Mouse (Mus musculus): ENCODE results near the gene Apol9b. TPM values are rescaled to one million over a fixed set of nuclear protein-coding genes. Genes with fewer than 3 reads are reported as not detected.
"Not testable (repeated sequence)": the region's sequence is repeated elsewhere in the genome, so short reads cannot be mapped to it uniquely, and the experiment has no call there.

The Apol9b gene
- under 1 TPM; 0.46 to 0.61 TPM for total RNA-seq (2021)

DNA sequence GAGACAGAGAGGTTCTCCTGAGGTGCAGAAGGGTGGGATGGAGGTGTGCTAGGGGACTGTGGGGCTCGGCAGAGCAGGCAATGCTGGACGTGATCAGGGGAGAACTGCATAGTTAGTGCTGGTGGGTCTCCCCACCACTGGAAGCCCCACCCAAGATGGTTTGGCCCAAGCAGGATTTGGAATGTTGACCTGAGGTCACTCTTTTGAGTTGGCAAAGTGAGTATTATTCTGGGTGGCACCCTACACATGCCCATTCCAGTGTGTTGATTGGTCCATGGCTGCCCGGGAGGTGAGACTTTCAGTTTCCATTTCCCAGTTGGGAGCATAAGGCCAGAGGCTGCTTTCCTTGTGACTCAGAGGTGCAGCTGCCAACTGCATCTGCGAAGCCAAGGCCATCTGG lies at the start of gene Apol9b:
TSS of gene Apol9b (plus strand) at position 301 of the 400 bp plus-strand sequence.
- intact Hi-C loops (cut with DNase I); DNase-seq: not testable (repeated sequence)

GRCm38 (mm10) chr15:77683944-77684343 lies 44.9 kb upstream of the Apol9b start:
- intact Hi-C loops (cut with DNase I), result not testable (repeated sequence)
- DNase-seq, result peak; percentile 33 to 70

- intact Hi-C loops (cut with DNase I), result not testable (repeated sequence)
These were observed 37.1 kb upstream of the Apol9b start for GRCm38 (mm10) chr15:77691532-77692311.

GRCm38 (mm10) chr15:77694687-77695295 lies 34.0 kb upstream of the Apol9b start:
- intact Hi-C loops (cut with DNase I), result not testable (repeated sequence)
- DNase-seq, result peak; percentile 3 to 5

More at GRCm38 (mm10) chr15:77691532-77692311, 37.1 kb upstream of the Apol9b start:
- DNase-seq, result not testable (repeated sequence)

DNA sequence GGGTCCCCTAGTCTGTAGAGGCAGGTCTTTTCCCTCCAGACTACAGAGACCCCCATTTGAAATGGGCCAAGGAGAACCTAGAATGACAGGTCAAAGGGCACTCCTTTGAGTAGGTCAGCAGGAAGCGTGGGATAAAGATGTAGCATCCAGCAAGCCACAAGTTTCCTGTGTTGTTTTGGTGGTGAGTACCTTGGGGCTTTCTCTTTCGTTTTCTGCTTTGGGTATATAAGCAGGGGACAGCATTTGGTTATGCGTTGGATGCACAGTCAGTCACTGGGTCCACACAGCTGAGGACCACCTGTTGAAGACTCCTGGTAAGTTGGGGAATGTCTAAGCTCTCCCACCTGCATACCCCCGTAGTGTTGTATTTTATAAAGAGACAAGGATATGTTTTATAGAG lies 30.2 kb upstream of the Apol9b start, which contains the start of gene Apol7e:
TSS of gene Apol7e (plus strand) at position 202 of the 400 bp plus-strand sequence.
- intact Hi-C loops (cut with DNase I); DNase-seq: not testable (repeated sequence)

DNA sequence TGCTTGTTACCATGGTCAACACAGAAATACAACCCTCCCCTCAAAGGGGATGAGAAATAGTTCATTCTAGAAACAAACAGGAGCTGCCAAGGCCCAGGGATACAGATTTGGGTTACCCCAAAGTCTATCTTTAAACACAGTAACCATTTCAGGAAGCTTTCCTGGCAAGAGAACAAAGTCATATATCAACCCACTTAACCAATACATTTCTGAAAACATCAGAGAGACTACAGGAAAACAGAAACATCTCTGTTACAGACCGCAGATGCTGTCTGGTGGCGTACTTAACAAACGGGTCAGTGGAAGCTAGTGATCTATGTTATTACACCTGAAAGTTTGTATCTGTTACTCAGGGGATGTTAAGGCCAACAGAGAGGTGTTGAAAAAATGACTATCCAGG lies 23.5 kb upstream of the Apol9b start:
- intact Hi-C loops (cut with DNase I); DNase-seq: not testable (repeated sequence)

GRCm38 (mm10) chr15:77708936-77709335 lies 19.9 kb upstream of the Apol9b start:
- intact Hi-C loops (cut with DNase I); DNase-seq: not testable (repeated sequence)

DNA sequence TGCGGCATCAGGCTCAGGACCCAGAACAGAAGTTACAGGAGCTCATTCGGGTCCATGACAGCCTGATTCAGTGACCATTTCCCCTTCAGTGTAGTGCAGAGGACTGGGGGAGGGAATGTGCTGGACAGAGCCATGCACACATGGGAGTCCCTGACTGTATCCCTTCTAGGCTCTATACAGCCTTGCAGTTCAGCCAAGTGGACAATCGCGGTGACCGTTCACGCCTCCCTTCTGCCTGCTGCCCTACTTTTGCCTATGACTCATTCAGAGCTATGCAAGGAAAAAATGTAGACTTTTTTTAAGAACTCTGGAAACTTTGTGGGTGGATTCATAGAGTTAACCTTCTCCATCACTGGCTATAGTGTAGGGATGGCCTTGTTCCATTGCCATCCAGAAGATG lies 10.6 kb upstream of the Apol9b start:
- intact Hi-C loops (cut with DNase I); DNase-seq: not testable (repeated sequence)

DNA sequence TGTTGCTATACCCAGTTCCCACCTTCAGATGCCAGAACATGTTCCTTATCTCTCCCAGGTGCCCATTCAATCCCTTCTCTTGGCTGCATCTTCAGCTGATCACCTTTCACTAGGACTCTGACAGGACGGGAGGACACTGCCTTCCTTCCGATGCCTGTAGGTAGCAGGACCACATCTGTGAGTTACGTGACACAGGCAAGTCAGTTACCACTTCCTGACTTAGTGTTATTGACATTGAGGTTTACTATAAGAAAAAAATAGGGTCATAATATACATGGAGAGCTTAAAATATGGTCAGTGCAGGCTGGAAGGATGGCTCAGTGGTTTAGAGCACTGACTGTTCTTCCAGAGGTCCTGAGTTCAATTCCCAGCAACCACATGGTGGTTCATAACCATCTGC lies 7.3 kb upstream of the Apol9b start:
- DNase-seq; intact Hi-C loops (cut with DNase I): not testable (repeated sequence)

GRCm38 (mm10) chr15:77724208-77724911 lies 4.5 kb upstream of the Apol9b start:
- DNase-seq; intact Hi-C loops (cut with DNase I): not testable (repeated sequence)

- DNase-seq; intact Hi-C loops (cut with DNase I): not testable (repeated sequence)
These were observed 3.3 kb upstream of the Apol9b start for GRCm38 (mm10) chr15:77725393-77726020.

- intact Hi-C loops (cut with DNase I); DNase-seq: not testable (repeated sequence)
These were observed 1.7 kb upstream of the Apol9b start for GRCm38 (mm10) chr15:77727139-77727538.

- DNase-seq; intact Hi-C loops (cut with DNase I): not testable (repeated sequence)
These were observed 1.1 kb upstream of the Apol9b start for GRCm38 (mm10) chr15:77727745-77728144.

- DNase-seq, result no peak
- intact Hi-C loops (cut with DNase I), result loop anchor here (5.0 kb wide), 1 partner anchor 324 kb away; no protein-coding TSS in a partner anchor
These were observed 2.8 kb downstream of the Apol9b start for GRCm38 (mm10) chr15:77731605-77732004.

GRCm38 (mm10) chr15:77732851-77733250 lies 4.0 kb downstream of the Apol9b start:
- intact Hi-C loops (cut with DNase I), result loop anchor here (5.0 kb wide), 1 partner anchor 326 kb away; no protein-coding TSS in a partner anchor
- not testable (repeated sequence) for DNase-seq

DNA sequence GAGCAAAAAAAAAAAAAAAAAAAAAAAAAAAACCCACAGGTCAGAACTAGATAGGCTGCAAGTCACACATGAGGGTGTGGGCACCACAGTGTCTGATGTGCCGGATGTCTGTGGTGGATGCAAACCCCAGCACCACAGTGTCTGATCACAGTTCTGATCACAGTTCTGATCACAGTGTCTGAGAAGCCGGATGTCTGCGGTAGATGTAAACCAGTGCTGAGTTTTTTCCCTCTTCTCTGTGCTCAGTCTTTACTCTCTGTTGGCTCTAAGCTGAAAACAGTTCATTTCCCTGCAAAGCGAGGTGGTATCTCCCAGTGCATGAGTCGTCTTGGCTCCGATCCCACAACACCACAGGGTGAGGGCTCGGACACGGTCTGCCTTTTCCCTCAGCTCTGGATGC lies 4.5 kb downstream of the Apol9b start:
- intact Hi-C loops (cut with DNase I), result loop anchor here (5.0 kb wide), 1 partner anchor 326 kb away; no protein-coding TSS in a partner anchor
- not testable (repeated sequence) for DNase-seq

DNA sequence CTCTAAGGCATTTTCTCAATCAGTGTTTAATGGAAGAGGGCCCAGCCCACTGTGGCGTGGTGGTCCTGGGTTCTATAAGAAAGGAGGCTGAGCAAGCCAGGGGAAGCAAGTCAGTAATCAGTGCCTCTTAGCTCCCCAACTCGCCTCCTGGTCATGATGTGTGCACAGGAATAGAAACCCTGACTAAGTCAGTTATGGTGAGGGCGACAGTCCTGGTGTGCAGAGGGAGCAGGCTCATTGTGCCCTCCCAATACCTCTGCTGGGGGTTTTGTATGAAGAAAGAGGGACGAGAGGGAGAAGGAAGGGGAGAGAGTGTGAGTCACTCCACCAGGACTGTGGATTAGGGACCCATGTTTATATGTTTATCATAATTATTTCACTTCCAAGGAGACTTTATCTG lies 5.1 kb downstream of the Apol9b start:
- not testable (repeated sequence) for DNase-seq

GRCm38 (mm10) chr15:77740511-77741297 lies 11.9 kb downstream of the Apol9b start:
- no peak for DNase-seq
- intact Hi-C loops (cut with DNase I), result no loop called here

More for the DNA sequence above, 5.1 kb downstream of the Apol9b start:
- intact Hi-C loops (cut with DNase I), result loop anchor here (5.0 kb wide), 1 partner anchor 327 kb away; no protein-coding TSS in a partner anchor

GRCm38 (mm10) chr15:77741556-77741955 lies 12.7 kb downstream of the Apol9b start:
- DNase-seq; intact Hi-C loops (cut with DNase I): not testable (repeated sequence)

Measured in heart, postnatal 36 days (tissue).